Mouse (Mus musculus): ENCODE data around the gene Sept7. TPM values are rescaled to one million over a fixed set of nuclear protein-coding genes. Genes with fewer than 3 reads are reported as not detected.

Sept7 gene
- polyA plus RNA-seq, 1 experiment from 2014 or later, result 307 TPM

GRCm38 (mm10) chr9:25337436-25338198 lies 85.4 kb downstream of the Sept7 start:
- Histone ChIP-seq H3K27me3 (replicated peaks) (no peaks in the 10 kb centered on the region), H3K27ac (no peak overlapping the region), H3K9ac (no peak overlapping the region), H3K4me1 (no peaks in the 10 kb centered on the region), H3K36me3 (no peaks in the 10 kb centered on the region), H3K9me3 (no peaks in the 10 kb centered on the region), H3K4me2 (replicated peaks) (no peak overlapping the region), H3K4me3 (no peak overlapping the region)
- no peak for ATAC-seq (ENCODE audit: low FRiP score, low read depth)
- WGBS, result 87% methylated on average over 2 of the region's 2 CpGs

- no peaks in the 10 kb centered on the region for H3K36me3 ChIP-seq
- no peak for ATAC-seq (ENCODE audit: low FRiP score, low read depth)
- no peak overlapping the region for H3K4me3 ChIP-seq
- no peaks in the 10 kb centered on the region for H3K27me3 ChIP-seq (replicated peaks)
- no peaks in the 10 kb centered on the region for H3K4me1 ChIP-seq
- H3K27ac ChIP-seq, result no peak overlapping the region
- 91% methylated on average over 1 of the region's 1 CpGs for WGBS
- no peak overlapping the region for H3K4me2 ChIP-seq (replicated peaks)
- H3K9ac ChIP-seq, result no peak overlapping the region
- H3K9me3 ChIP-seq, result no peaks in the 10 kb centered on the region
Observed at GRCm38 (mm10) chr9:25340412-25340811, 88.2 kb downstream of the Sept7 start.

GRCm38 (mm10) chr9:25353775-25354174 lies 101.5 kb downstream of the Sept7 start:
- 88% methylated on average over 1 of the region's 1 CpGs for WGBS
- Histone ChIP-seq H3K27ac (no peak overlapping the region), H3K27me3 (replicated peaks) (no peaks in the 10 kb centered on the region), H3K36me3 (no peaks in the 10 kb centered on the region), H3K4me2 (replicated peaks) (no peak overlapping the region), H3K9ac (no peak overlapping the region), H3K4me3 (no peak overlapping the region), H3K4me1 (no peaks in the 10 kb centered on the region), H3K9me3 (no peaks in the 10 kb centered on the region)
- no peak for ATAC-seq (ENCODE audit: low FRiP score, low read depth)

GRCm38 (mm10) chr9:25355806-25356205 lies 103.6 kb downstream of the Sept7 start:
- Histone ChIP-seq H3K27me3 (replicated peaks) (no peaks in the 10 kb centered on the region), H3K9ac (no peak overlapping the region), H3K27ac (no peak overlapping the region), H3K9me3 (no peaks in the 10 kb centered on the region), H3K4me3 (no peak overlapping the region), H3K36me3 (no peaks in the 10 kb centered on the region), H3K4me2 (replicated peaks) (no peak overlapping the region), H3K4me1 (no peaks in the 10 kb centered on the region)
- WGBS, result 95% methylated on average over 11 of the region's 11 CpGs
- ATAC-seq (ENCODE audit: low FRiP score, low read depth), result no peak

- Histone ChIP-seq H3K4me3 (no peak overlapping the region), H3K4me1 (no peaks in the 10 kb centered on the region), H3K9ac (no peak overlapping the region), H3K27ac (no peak overlapping the region), H3K36me3 (no peaks in the 10 kb centered on the region), H3K27me3 (replicated peaks) (no peaks in the 10 kb centered on the region), H3K4me2 (replicated peaks) (no peak overlapping the region), H3K9me3 (no peaks in the 10 kb centered on the region)
- no peak for ATAC-seq (ENCODE audit: low FRiP score, low read depth)
- WGBS, result 97% methylated on average over 12 of the region's 12 CpGs
Observed at GRCm38 (mm10) chr9:25357589-25357988, 105.3 kb downstream of the Sept7 start.

- WGBS, result 75% methylated on average over 5 of the region's 5 CpGs
- Histone ChIP-seq H3K4me3 (no peak overlapping the region), H3K4me1 (no peaks in the 10 kb centered on the region), H3K27me3 (replicated peaks) (no peaks in the 10 kb centered on the region), H3K9me3 (no peaks in the 10 kb centered on the region), H3K36me3 (no peaks in the 10 kb centered on the region), H3K9ac (no peak overlapping the region), H3K4me2 (replicated peaks) (no peak overlapping the region), H3K27ac (no peak overlapping the region)
- no peak for ATAC-seq (ENCODE audit: low FRiP score, low read depth)
Observed at GRCm38 (mm10) chr9:25358018-25358417, 105.8 kb downstream of the Sept7 start.

Other genes starting within 250 kb of the Sept7 start
- gene Gm10181, start 163.0 kb upstream of the Sept7 start, polyA plus RNA-seq (2016; fragmentation: Nextera tagmentation; extraction: Ambion mirVana), result not detected in 2 replicates
- 42.5 and 44.5 TPM in 2 replicates for gene Herpud2, start 100.6 kb upstream of the Sept7 start, polyA plus RNA-seq (2016; fragmentation: Nextera tagmentation; extraction: Ambion mirVana)
- 10.9 and 13.0 TPM in 2 replicates for gene Eepd1, start 229.1 kb downstream of the Sept7 start, polyA plus RNA-seq (2016; fragmentation: Nextera tagmentation; extraction: Ambion mirVana)

Measured in neural tube, embryonic 12.5 days (tissue).